Mouse (Mus musculus) hindbrain, embryonic 12.5 days (tissue): Measurements from ENCODE around the gene Vamp8. TPM values are rescaled to one million over a fixed set of nuclear protein-coding genes. Genes with fewer than 3 reads are reported as not detected.

Source experiments
- ATAC-seq: fragments of 200-750 bp; cut with Nextera tagmentation; 2 replicates; pipeline ENCODE4 v1.8.0; 2017; ENCODE audit warnings: moderate TSS enrichment; ENCODE audit not compliant: low FRiP score
- H3K27ac ChIP-seq: fragments of 300-500 bp; sonication (generic); 2 replicates; pipeline ENCODE4 v1.5.1; 2016; ENCODE audit warnings: mild to moderate bottlenecking
- H3K27me3 ChIP-seq: fragments of 300-500 bp; sonication (generic); 2 replicates; pipeline ENCODE4 v1.6.1; 2016; ENCODE audit warnings: mild to moderate bottlenecking
- H3K36me3 ChIP-seq: fragments of 300-500 bp; sonication (generic); 2 replicates; pipeline ENCODE4 v1.6.1; 2016; ENCODE audit warnings: mild to moderate bottlenecking
- H3K4me1 ChIP-seq: fragments of 300-500 bp; sonication (generic); 2 replicates; pipeline ENCODE4 v1.6.1; 2016
- H3K4me2 ChIP-seq: fragments of 300-500 bp; sonication (generic); replicated peaks from 2 replicates; pipeline ENCODE4 v1.6.1; 2016; ENCODE audit warnings: mild to moderate bottlenecking
- H3K4me3 ChIP-seq: fragments of 300-500 bp; sonication (generic); 2 replicates; pipeline ENCODE4 v1.5.1; 2016; ENCODE audit warnings: mild to moderate bottlenecking
- H3K9ac ChIP-seq: fragments of 300-500 bp; sonication (generic); 2 replicates; pipeline ENCODE4 v1.6.1; 2016; ENCODE audit warnings: mild to moderate bottlenecking, moderate library complexity
- H3K9me3 ChIP-seq: fragments of 300-500 bp; sonication (generic); replicated peaks from 2 replicates; pipeline ENCODE4 v1.6.1; 2016; ENCODE audit warnings: mild to moderate bottlenecking
- WGBS: fragments of 180-500 bp; shearing (Covaris S2); methylation state at CpG from one replicate; pipeline ENCODE4 v1.1.7; 2016; 5-methylcytosine and 5-hydroxymethylcytosine counted together
- polyA plus RNA-seq: library from polyadenylated mRNA; unstranded; fragments of >200 nt; fragmentation: Nextera tagmentation; extraction: Ambion mirVana; gene quantifications from 2 replicates; pipeline ENCODE4 v1.2.1, GENCODE M21; 2016

Gene Vamp8
- polyA plus RNA-seq, 1 experiment from 2014 or later = 45.5 TPM

- peak overlapping the region; percentile 59 for H3K4me3 ChIP-seq
- peaks cover 27% of the 10 kb centered on the region for H3K36me3 ChIP-seq
- peak overlapping the region; percentile 78 for H3K9ac ChIP-seq
- no peaks in the 10 kb centered on the region; the same call in 1 of the 2 replicates for H3K27me3 ChIP-seq
- H3K9me3 ChIP-seq = no peaks in the 10 kb centered on the region
- ATAC-seq = peak; percentile 24
- H3K27ac ChIP-seq = no peak overlapping the region
- H3K4me1 ChIP-seq = peaks cover 26% of the 10 kb centered on the region
- WGBS = 39% methylated on average over 7 of the region's 8 CpGs
- H3K4me2 ChIP-seq = peak overlapping the region; percentile 97
Observed at GRCm38 (mm10) chr6:72356001-72356532, 34.4 kb downstream of the Vamp8 start.

DNA sequence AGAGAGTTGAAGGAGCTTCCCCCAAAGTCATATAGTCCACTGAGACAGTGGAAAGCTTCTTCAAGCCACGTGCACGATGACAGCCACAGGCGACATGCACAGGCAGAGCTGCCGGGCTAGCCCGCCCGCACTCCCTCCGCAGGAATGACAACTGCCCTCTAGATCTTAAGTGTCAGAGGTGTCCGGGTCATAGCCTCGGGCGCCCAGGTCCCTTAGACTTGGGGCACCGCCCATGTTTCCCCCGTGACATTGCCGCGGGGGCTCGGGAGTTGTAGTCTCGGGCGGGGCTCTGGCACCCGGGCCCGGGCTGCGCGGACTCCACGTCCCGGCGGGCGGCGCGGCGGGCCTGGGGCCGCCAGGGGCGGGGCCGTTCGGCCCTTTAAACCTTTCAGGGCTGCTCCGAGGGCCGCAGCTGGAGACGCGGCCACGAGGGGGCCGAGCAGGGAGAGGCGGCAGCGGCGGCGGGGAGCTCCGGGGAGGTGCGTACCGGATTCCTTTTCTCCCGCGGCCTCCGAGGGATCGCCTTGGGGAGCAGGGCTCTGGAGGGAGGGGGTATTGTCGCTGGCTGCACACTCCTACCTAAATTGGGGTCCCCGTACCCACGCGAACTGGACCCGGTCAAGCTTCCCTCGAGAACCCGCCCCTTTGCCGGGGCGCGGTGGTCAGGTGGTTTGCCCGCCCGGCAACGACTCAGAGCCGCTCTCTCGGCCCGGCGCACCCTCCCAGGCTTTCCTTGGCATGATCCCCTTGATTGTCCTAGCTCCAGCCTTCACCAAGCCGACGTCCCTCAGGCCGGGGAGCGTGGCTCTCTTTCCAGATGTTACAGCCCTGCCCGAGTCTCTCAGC lies 35.2 kb downstream of the Vamp8 start, which contains the start of gene Tmem150a:
TSS of gene Tmem150a (plus strand) at position 382 of the 846 bp plus-strand sequence.
- ATAC-seq = peak; percentile 87
- Histone ChIP-seq H3K36me3 (peaks cover 30% of the 10 kb centered on the region), H3K4me2 (peak within 1 kb of the TSS; percentile 97), H3K27ac (peak within 1 kb of the TSS; percentile 23; the same call in 1 of the 2 replicates), H3K27me3 (no peaks in the 10 kb centered on the region; the same call in 1 of the 2 replicates), H3K4me1 (peaks cover 20% of the 10 kb centered on the region), H3K9ac (peak within 1 kb of the TSS; percentile 78), H3K4me3 (peak within 1 kb of the TSS; percentile 59), H3K9me3 (no peaks in the 10 kb centered on the region)
- under 1% methylated on average over 71 of the region's 71 CpGs for WGBS

GRCm38 (mm10) chr6:72354025-72354424 lies 36.5 kb downstream of the Vamp8 start:
- no peak for ATAC-seq
- Histone ChIP-seq H3K9ac (no peak overlapping the region), H3K4me3 (no peak overlapping the region), H3K9me3 (no peaks in the 10 kb centered on the region), H3K27me3 (no peaks in the 10 kb centered on the region; the same call in 1 of the 2 replicates), H3K4me2 (no peak overlapping the region), H3K27ac (no peak overlapping the region), H3K4me1 (peaks cover 18% of the 10 kb centered on the region), H3K36me3 (peaks cover 34% of the 10 kb centered on the region)
- 81% methylated on average over 1 of the region's 1 CpGs for WGBS

- H3K27ac ChIP-seq = peak overlapping the region; percentile 12
- no peak overlapping the region for H3K9ac ChIP-seq
- no peak for ATAC-seq
- no peak overlapping the region for H3K4me3 ChIP-seq
- no peak overlapping the region for H3K4me2 ChIP-seq
- peaks cover 26% of the 10 kb centered on the region for H3K4me1 ChIP-seq
- H3K36me3 ChIP-seq = peaks cover 27% of the 10 kb centered on the region
- no peaks in the 10 kb centered on the region for H3K9me3 ChIP-seq
- H3K27me3 ChIP-seq = no peaks in the 10 kb centered on the region; the same call in 1 of the 2 replicates
- WGBS = 72% methylated on average over 5 of the region's 5 CpGs
Observed at GRCm38 (mm10) chr6:72352636-72353405, 37.7 kb downstream of the Vamp8 start.

- no peak for ATAC-seq
- 99% methylated on average over 2 of the region's 2 CpGs for WGBS
Observed at GRCm38 (mm10) chr6:72350214-72350613, 40.3 kb downstream of the Vamp8 start.

DNA sequence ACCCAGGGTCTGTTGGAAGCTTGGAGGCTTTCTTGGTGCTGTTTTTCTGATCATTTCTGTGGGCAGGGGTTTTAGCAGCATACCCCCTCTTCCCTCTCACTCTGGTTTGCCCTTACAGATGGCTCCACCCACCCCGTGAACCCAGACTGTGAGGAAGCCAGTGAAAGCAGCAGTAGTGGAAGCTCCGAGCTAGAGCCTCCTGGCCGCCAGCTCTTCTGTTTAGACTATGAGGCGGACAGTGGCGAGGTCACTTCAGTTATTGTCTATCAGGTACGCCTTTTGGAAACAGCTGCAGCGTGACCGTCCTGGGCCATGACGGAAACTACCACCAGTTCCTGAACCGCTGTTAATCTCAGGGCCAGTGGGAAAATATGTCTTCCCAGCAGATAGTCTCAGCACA lies 42.1 kb downstream of the Vamp8 start:
- Histone ChIP-seq H3K36me3 (peaks cover 24% of the 10 kb centered on the region), H3K4me3 (0 out of 2 replicates have a peak overlapping the region, but pooled peaks have one; percentile 76), H3K9ac (no peak overlapping the region), H3K9me3 (no peaks in the 10 kb centered on the region), H3K4me2 (peak overlapping the region; percentile 84), H3K27me3 (no peaks in the 10 kb centered on the region), H3K27ac (no peak overlapping the region), H3K4me1 (peaks cover 36% of the 10 kb centered on the region)
- ATAC-seq = no peak
- WGBS = 77% methylated on average over 10 of the region's 10 CpGs

More at GRCm38 (mm10) chr6:72350214-72350613, 40.3 kb downstream of the Vamp8 start:
- H3K27me3 ChIP-seq = no peaks in the 10 kb centered on the region; the same call in 1 of the 2 replicates
- peaks cover 34% of the 10 kb centered on the region for H3K4me1 ChIP-seq
- H3K9me3 ChIP-seq = no peaks in the 10 kb centered on the region
- no peak overlapping the region for H3K4me3 ChIP-seq
- no peak overlapping the region for H3K27ac ChIP-seq
- peaks cover 24% of the 10 kb centered on the region for H3K36me3 ChIP-seq
- H3K4me2 ChIP-seq = no peak overlapping the region
- H3K9ac ChIP-seq = no peak overlapping the region

DNA sequence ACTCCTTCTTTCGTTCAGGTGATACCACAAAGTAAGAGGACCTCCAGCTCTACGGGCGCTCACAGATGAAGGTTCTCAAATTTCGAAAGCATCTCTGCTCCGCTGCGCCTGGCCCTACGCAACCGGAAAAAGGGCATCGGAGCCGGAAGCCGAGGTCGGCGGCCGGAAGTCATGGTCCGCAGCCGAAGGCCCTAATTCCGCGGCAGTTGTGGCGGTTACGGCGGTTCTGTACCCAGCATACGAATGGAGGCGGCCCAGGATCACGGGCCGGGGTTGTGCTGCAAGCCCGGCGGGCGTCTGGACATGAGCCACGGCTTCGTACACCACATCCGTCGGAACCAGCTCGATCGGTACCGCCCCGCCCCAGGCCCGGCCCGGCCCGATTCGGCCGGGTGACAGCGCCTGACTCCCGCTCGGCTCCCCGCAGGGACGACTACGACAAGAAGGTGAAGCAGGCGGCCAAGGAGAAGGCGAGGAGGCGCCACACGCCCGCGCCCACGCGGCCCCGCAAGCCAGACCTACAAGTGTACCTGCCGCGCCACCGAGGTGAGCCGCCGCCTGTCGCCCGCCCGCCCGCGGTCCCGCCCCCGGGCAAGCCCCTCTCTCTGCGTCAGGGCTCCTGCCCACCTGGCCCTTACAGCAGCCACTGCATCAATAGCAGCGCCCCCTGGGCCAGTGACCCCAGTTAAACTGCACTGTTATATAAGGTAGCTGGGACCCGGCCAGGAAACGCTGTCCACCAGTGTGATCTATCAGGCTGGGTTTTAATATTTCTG lies 43.1 kb downstream of the Vamp8 start, which contains the start of gene 0610030E20Rik:
TSS of gene 0610030E20Rik (plus strand) at position 152 of the 776 bp plus-strand sequence.
- Histone ChIP-seq H3K27ac (peak within 1 kb of the TSS; percentile 83), H3K36me3 (peaks cover 24% of the 10 kb centered on the region), H3K4me2 (peak within 1 kb of the TSS; percentile 84), H3K9ac (peak within 1 kb of the TSS; percentile 91), H3K4me3 (peak within 1 kb of the TSS; percentile 76), H3K27me3 (no peaks in the 10 kb centered on the region), H3K9me3 (no peaks in the 10 kb centered on the region), H3K4me1 (peaks cover 34% of the 10 kb centered on the region)
- ATAC-seq = peak; percentile 67
- 0% methylated on average over 72 of the region's 72 CpGs for WGBS

DNA sequence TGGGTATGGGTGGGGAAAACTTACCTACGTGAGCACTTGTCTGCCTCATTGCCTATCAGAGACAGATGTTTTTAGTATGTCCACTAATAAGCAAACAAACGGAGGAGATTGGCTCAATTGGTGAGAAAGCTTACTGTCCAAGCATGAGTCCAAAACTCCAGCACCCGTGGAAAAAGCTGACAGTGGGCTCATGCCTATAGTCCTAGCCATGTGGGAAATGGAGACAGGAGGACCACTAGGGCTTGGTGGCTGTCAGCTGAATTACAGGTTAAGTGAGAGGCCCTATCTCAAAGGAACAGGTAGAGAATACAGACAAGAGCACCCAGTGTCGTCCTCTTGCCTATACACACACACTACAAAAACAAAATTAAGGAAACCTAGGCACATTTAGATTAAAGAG lies 44.2 kb downstream of the Vamp8 start:
- Histone ChIP-seq H3K36me3 (peaks cover 24% of the 10 kb centered on the region), H3K27ac (no peak overlapping the region), H3K9ac (no peak overlapping the region), H3K27me3 (no peaks in the 10 kb centered on the region), H3K9me3 (no peaks in the 10 kb centered on the region), H3K4me2 (peak overlapping the region; percentile 84; the same call in 1 of the 2 replicates), H3K4me1 (peaks cover 34% of the 10 kb centered on the region), H3K4me3 (no peak overlapping the region)
- no peak for ATAC-seq
- WGBS = 84% methylated on average over 4 of the region's 4 CpGs

DNA sequence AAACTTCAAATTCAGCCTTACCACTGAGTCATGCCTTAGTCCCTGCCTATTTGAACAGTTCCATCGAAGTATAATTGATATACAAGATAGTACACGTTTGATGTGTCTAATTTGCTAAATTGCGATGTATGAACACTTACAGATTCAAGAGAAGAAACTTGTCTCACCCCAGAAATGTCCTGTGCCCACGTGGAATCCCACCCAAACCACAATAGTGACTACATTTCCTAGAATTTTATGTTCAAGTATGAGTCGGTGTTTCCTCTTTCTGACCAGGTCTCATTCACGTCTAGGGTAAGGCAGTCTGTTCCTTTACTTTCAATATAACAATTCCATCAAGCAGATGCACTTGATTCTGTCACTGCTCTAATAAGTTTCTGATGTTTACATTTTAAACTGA lies 44.9 kb downstream of the Vamp8 start:
- no peak overlapping the region for H3K27ac ChIP-seq
- H3K9ac ChIP-seq = peak overlapping the region; percentile 90; the same call in 1 of the 2 replicates
- H3K36me3 ChIP-seq = peaks cover 20% of the 10 kb centered on the region
- no peaks in the 10 kb centered on the region for H3K9me3 ChIP-seq
- ATAC-seq = no peak
- peak overlapping the region; percentile 95 for H3K4me2 ChIP-seq
- H3K27me3 ChIP-seq = no peaks in the 10 kb centered on the region
- H3K4me3 ChIP-seq = no peak overlapping the region
- H3K4me1 ChIP-seq = peaks cover 34% of the 10 kb centered on the region
- 47% methylated on average over 6 of the region's 6 CpGs for WGBS

- WGBS = under 1% methylated on average over 30 of the region's 30 CpGs
- Histone ChIP-seq H3K27ac (peak within 1 kb of the TSS; percentile 41), H3K9me3 (no peaks in the 10 kb centered on the region), H3K9ac (peak within 1 kb of the TSS; percentile 90), H3K4me3 (peak within 1 kb of the TSS; percentile 92), H3K36me3 (peaks cover 16% of the 10 kb centered on the region), H3K4me1 (peaks cover 34% of the 10 kb centered on the region), H3K27me3 (no peaks in the 10 kb centered on the region), H3K4me2 (peak within 1 kb of the TSS; percentile 95)
- peak; percentile 77 for ATAC-seq
Observed at GRCm38 (mm10) chr6:72345074-72345567, 45.4 kb downstream of the Vamp8 start, which contains the start of gene Usp39. Gene Usp39 (minus strand): TSS chr6:72345184.
